Mouse (Mus musculus): Measurements from ENCODE around the gene Plcb2. TPM values are rescaled to one million over a fixed set of nuclear protein-coding genes. Genes with fewer than 3 reads are reported as not detected.

Gene Plcb2
- total and polyA plus RNA-seq, 3 experiments = 6.4 to 21.2 TPM; not detected in 1

DNA sequence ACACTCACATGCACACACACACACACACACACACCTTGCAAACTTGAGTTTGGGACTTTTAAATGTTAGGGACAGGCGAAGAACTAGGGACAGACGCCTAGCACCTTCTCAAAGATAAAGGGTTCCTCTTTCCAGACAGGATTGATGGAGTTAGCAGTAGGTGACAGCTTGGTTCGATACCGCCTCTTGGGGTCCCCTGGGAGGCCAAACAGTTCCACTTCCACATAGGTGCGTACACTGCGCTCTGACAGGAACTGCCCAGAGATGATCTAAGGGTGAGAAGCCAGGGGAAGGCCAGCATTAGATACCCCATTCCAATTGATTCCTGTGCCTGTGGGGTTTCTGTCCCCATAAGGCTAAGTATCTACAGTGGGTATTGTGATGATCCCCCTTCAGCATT is 14.6 kb downstream of the Plcb2 start:
- Histone ChIP-seq H3K4me3 (ENCODE audit: control insufficient read depth in 1 of 2, insufficient read depth in 1 of 2, low read depth in 2 of 2, low read length in 2 of 2) (no peak overlapping the region), H3K36me3 (ENCODE audit: control insufficient read depth in 1 of 2, insufficient read depth in 2 of 2, low read length in 2 of 2) (no peaks in the 10 kb centered on the region), H3K27me3 (ENCODE audit: control insufficient read depth in 1 of 2, insufficient read depth in 2 of 2, low read length in 2 of 2) (no peaks in the 10 kb centered on the region), H3K9me3 (replicated peaks; ENCODE audit: insufficient read depth, low read length) (no peaks in the 10 kb centered on the region), H3K9ac (ENCODE audit: control insufficient read depth, low read depth, low read length, poor library complexity, severe bottlenecking) (no peak overlapping the region), H3K4me1 (ENCODE audit: control insufficient read depth in 1 of 2, insufficient read depth in 2 of 2, low read length in 2 of 2) (no peaks in the 10 kb centered on the region; a peak in 1 of 4 replicates), H3K79me2 (ENCODE audit: control insufficient read depth, insufficient read depth, low read length, poor library complexity) (no peaks in the 10 kb centered on the region), H3K27ac (ENCODE audit: control insufficient read depth, low read depth, low read length) (no peak overlapping the region)
- DNase-seq (ENCODE audit: low read depth, low spot score) = no peak
- no peak for TF ChIP-seq SIN3A (IDR thresholded peaks at IDR 0.05; ENCODE audit: low read length)
- no peak for TF ChIP-seq KAT2A (conservative IDR thresholded peaks at IDR 0.05; ENCODE audit: low read depth, low read length)
- TF ChIP-seq ZNF384 (IDR thresholded peaks at IDR 0.05; ENCODE audit: low read depth, low read length) = no peak
- no peak for TF ChIP-seq MEF2A (IDR thresholded peaks at IDR 0.05; ENCODE audit: extremely low read depth, insufficient replicate concordance, low read depth, low read length, poor library complexity, severe bottlenecking)
- no peak for TF ChIP-seq HCFC1 (IDR thresholded peaks at IDR 0.05; ENCODE audit: low read depth, low read length)
- no peak for TF ChIP-seq USF2 (IDR thresholded peaks at IDR 0.05; ENCODE audit: borderline replicate concordance in 1 of 2, insufficient read depth in 1 of 2, low read depth in 1 of 2, low read length in 2 of 2)
- TF ChIP-seq SMC3 (IDR thresholded peaks at IDR 0.05; ENCODE audit: low read depth, low read length) = no peak
- no peak for TF ChIP-seq UBTF (IDR thresholded peaks at IDR 0.05; ENCODE audit: borderline replicate concordance, insufficient read depth, low read depth, low read length)
- TF ChIP-seq MAFK (IDR thresholded peaks at IDR 0.05; ENCODE audit: borderline replicate concordance, low read depth, low read length) = no peak
- no peak for TF ChIP-seq POLR2A (IDR thresholded peaks at IDR 0.05; ENCODE audit: control insufficient read depth in 1 of 2, insufficient read depth in 1 of 2, low read depth in 1 of 2, low read length in 2 of 2, poor library complexity in 1 of 2)
- no peak for TF ChIP-seq GABPA (IDR thresholded peaks at IDR 0.05; ENCODE audit: low read depth, low read length)

GRCm38 (mm10) chr2:118711038-118711494 is 17.2 kb downstream of the Plcb2 start:
- H3K9me3 ChIP-seq (replicated peaks; ENCODE audit: insufficient read depth, low read length) = no peaks in the 10 kb centered on the region
- H3K27ac ChIP-seq (ENCODE audit: control insufficient read depth, low read depth, low read length) = no peak overlapping the region
- H3K27me3 ChIP-seq (ENCODE audit: control insufficient read depth in 1 of 2, insufficient read depth in 2 of 2, low read length in 2 of 2) = no peaks in the 10 kb centered on the region
- H3K36me3 ChIP-seq (ENCODE audit: control insufficient read depth in 1 of 2, insufficient read depth in 2 of 2, low read length in 2 of 2) = no peaks in the 10 kb centered on the region; a peak in 1 of 4 replicates
- TF ChIP-seq POLR2A (IDR thresholded peaks at IDR 0.05; ENCODE audit: control insufficient read depth in 1 of 2, insufficient read depth in 1 of 2, low read depth in 1 of 2, low read length in 2 of 2, poor library complexity in 1 of 2) (no peak), POLR2AphosphoS2 (IDR thresholded peaks at IDR 0.05; ENCODE audit: low read length) (no peak), MAFK (IDR thresholded peaks at IDR 0.05; ENCODE audit: borderline replicate concordance, low read depth, low read length) (no peak), ETS1 (IDR thresholded peaks at IDR 0.05; ENCODE audit: low read depth, low read length) (no peak), TAL1 (IDR thresholded peaks at IDR 0.05; ENCODE audit: low read length) (no peak), EP300 (IDR thresholded peaks at IDR 0.05; ENCODE audit: low read depth in 1 of 2, low read length in 2 of 2) (no peak), UBTF (IDR thresholded peaks at IDR 0.05; ENCODE audit: borderline replicate concordance, insufficient read depth, low read depth, low read length) (no peak)
- no peak for DNase-seq (ENCODE audit: low read depth, low spot score)
- H3K79me2 ChIP-seq (ENCODE audit: control insufficient read depth, insufficient read depth, low read length, poor library complexity) = no peaks in the 10 kb centered on the region
- no peak overlapping the region for H3K9ac ChIP-seq (ENCODE audit: control insufficient read depth, low read depth, low read length, poor library complexity, severe bottlenecking)
- H3K4me1 ChIP-seq (ENCODE audit: control insufficient read depth in 1 of 2, insufficient read depth in 2 of 2, low read length in 2 of 2) = no peaks in the 10 kb centered on the region; a peak in 1 of 4 replicates
- H3K4me3 ChIP-seq (ENCODE audit: control insufficient read depth in 1 of 2, insufficient read depth in 1 of 2, low read depth in 2 of 2, low read length in 2 of 2) = no peak overlapping the region

Measured in MEL (cell line).